Mouse (Mus musculus) right cerebral cortex, postnatal 25 days (tissue): ENCODE results near the gene Zfp652.
A peak's percentile ranks its signal among the peaks of the same experiment; 100 is the strongest.
"Not testable (repeated sequence)": the region's sequence is repeated elsewhere in the genome, so short reads cannot be mapped to it uniquely, and the experiment has no call there.

Experiments
- DNase-seq: peaks from one replicate; pipeline ENCODE4 v3.0.0; 2022

Zfp652 gene

GRCm38 (mm10) chr11:95712085-95712562 is 349 bp upstream of the Zfp652 start:
- no peak for DNase-seq

- peak; percentile 71 for DNase-seq
These were observed 845 bp downstream of the Zfp652 start for GRCm38 (mm10) chr11:95713225-95713810.

- DNase-seq: peak; percentile 18
These were observed 1.4 kb downstream of the Zfp652 start for GRCm38 (mm10) chr11:95713811-95714241.

DNA sequence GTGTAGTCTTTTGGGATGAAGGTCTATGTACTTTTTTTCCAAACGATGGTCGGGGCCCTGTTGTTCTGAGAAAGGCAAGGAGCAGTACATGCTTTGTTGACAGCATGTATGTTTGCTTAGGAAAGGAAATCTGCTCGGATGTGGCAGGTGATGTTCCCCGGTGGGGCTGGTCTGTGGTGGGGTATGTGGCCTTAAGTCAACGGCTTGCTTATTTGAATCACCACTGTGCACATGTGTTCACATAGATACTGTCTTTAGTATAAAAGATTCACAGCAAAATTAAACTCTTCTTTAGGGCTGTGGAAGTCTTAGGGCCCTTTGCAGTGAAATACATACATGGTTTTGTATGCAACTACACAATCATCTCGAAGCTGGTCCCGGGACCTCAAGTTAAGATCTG is 1.9 kb downstream of the Zfp652 start:
- DNase-seq: no peak

DNA sequence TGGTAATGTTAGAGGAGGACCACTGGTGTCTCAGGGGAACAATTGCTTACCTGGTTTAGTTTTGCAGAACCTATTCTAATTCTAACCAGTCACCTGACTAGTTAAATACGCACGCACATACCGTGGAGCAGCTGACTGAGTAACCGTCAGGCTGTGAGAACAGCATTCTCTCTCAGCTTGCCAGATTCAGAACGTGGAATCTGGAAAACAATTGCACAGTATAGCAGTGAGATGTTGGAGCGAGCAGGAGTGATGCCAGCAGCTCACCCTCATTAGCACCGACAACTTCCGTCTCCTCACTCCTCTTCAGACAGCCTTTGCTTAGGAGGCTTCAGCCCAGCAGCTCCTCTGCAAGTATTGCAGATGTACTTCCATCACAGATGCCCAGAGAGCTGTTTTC is 3.7 kb downstream of the Zfp652 start:
- DNase-seq: peak; percentile 17

DNA sequence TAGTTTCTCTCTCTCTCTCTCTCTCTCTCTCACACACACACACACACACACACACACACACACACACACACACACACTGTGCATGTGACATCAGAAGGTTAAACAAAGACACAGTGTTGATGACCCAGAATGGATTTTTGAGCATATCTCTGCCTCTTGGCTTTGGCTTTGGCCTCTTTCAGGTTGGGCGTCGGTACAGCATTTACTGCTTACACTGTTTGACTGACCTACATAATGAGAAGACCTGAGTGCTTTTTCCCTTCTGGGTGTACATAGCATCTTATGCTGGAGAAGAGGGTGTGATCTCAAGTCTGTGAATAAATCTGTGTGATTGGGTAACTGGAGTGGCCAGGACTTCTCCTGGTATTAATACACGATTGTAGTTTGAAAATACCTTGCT is 6.9 kb downstream of the Zfp652 start:
- DNase-seq: no peak

DNA sequence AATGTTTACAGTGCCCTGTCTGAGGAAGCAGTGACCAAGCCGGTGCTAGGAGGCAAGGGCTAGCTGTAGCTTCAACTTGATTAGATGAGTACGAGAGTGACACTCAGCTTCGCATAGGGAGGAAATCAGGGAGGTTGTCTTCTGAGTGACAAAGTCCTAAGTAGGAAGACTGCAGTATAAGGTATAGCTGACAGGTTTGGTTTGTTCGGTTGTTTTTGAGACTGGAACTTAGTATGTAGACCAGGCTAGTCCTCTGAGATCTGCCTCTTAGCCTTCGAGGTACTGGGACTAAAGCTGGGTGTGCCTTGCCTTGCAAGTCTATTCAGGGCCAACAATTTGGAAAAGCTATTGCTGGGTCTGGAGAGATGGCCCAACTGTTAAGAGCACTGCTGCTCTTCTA is 10.8 kb downstream of the Zfp652 start, which contains the start of gene B130006D01Rik:
TSS of gene B130006D01Rik (plus strand) at position 301 of the 400 bp plus-strand sequence.
- no peak for DNase-seq

DNA sequence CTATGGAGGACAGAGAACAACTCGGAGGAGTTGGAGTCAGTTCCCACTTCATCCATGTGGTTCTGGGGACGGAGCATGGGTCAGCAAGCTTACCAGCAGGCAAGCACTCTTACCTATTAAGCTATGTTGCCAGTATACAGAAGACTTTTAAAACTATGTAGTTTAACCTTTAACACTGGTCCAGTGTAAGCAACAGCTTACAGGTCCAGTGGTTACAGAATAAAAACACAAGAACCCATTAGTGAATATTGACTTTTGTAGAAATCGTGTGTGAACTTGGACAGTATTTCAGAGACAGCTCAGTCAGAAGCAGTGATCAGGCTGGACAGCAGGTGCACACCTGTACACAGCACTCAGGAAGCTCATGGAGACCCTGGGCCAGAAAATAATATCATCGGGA is 12.0 kb downstream of the Zfp652 start:
- no peak for DNase-seq

- no peak for DNase-seq
These were observed 13.7 kb downstream of the Zfp652 start for GRCm38 (mm10) chr11:95726156-95726555.

- no peak for DNase-seq
These were observed 15.5 kb downstream of the Zfp652 start for GRCm38 (mm10) chr11:95727947-95728346.

DNA sequence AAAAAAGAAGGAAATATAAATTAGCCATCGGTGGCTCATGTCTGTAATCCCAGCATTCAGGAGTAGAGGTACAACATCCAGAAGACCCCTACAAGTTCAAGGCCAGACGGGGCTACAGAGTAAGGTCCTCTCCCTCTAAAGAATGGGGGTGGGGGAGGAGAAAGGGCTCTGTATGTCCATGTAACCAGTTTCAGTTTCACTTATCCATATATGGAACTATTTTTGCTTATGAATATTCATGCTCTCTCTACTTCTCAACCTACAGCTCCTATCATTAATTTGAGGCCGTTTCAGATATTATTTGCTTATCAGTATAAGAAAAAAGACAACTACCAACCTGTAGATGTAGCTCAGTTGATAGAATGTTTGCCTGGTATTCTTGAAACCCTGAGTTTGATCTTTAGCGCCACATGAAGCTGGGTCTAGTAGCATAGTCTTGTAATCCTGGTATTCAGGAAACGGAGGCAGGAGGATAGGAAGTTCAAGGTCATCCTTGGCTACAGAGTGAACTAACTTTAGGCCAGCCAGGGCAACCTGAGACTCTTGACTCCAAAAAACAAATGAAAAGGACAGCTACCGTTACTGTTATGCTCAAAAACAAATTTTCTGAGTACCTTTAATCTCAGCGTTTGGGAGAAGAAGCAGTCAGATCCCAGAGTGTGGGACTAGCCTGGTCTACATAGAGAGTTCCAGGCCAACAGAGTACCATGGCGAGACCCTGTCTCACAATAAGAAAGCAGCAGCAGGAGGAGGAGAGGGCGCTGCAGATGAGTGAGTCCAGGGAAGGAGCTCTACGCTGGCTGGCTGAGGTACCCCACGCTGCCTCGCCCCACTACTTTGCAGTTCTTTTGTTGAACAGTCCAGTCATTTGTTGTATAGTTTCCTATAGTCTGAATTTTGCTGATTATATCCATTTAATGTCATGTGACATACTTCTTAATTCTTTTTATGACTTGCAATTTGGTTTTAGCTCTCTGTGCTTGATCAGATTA is 16.7 kb downstream of the Zfp652 start:
- no peak for DNase-seq

- DNase-seq: no peak
These were observed 22.0 kb downstream of the Zfp652 start for GRCm38 (mm10) chr11:95734485-95734884.

GRCm38 (mm10) chr11:95737811-95738210 is 25.3 kb downstream of the Zfp652 start:
- peak; percentile 24 for DNase-seq

- DNase-seq: no peak
These were observed 32.0 kb downstream of the Zfp652 start for GRCm38 (mm10) chr11:95744521-95744920.

GRCm38 (mm10) chr11:95746821-95747220 is 34.3 kb downstream of the Zfp652 start:
- DNase-seq: no peak

GRCm38 (mm10) chr11:95748331-95748730 is 35.9 kb downstream of the Zfp652 start:
- DNase-seq: no peak

GRCm38 (mm10) chr11:95749619-95750018 is 37.1 kb downstream of the Zfp652 start:
- no peak for DNase-seq

GRCm38 (mm10) chr11:95750995-95751394 is 38.5 kb downstream of the Zfp652 start:
- DNase-seq: peak; percentile 36

DNA sequence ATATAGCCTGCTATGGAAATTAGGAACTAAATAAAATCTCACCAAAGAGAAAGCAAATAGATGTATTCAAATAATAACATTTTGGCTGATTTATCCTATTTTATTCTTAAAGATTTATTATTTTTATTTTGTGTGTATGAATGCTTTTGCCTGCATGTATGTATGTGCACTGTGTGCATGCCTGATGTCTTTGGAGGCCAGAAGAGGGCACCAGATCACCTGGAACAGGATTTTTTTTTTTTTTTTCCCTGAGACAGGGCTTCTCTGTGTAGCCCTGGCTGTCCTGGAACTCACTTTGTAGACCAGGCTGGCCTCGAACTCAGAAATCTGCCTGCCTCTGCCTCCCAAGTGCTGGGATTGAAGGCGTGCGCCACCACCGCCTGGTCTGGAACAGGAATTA is 42.7 kb downstream of the Zfp652 start:
- not testable (repeated sequence) for DNase-seq

DNA sequence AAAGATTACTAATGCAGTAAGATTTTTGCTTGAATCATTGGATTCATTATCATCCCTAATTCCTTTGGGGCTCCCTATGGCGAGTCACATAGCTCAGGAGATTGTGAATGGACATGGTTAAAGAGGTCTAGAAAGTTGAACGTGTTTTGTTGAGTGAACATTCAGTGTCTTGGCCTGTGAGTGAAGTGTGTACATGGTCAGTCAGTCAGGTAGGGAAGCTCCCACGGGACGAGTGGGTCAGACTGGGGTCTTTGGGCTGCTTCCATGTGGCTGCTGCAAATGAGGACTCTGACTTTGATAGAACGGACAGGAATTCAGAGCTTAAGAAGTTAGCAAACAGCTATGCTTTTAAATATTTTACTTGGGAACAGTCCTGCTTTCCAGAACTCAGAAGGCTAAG is 48.0 kb downstream of the Zfp652 start:
- no peak for DNase-seq

GRCm38 (mm10) chr11:95762996-95763395 is 50.5 kb downstream of the Zfp652 start:
- no peak for DNase-seq

DNA sequence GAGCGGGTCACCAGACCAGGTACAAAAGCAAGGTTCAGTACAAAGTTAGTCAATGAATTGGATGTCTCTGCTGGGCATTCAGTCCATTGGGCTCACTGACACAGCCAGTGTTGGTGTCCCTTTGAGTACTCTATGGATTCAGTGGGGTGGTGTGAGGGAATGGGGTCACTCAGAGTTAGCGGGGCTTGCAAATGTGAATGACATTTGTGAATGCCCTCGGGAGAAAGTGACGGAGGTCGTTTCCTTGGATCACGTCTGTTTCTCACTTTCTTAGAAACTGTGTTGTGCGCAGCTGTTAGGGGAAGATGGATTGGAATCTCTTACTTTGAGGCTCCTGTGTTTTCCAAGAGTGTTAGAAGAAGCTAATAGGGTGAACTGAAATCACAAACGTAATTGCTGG is 52.3 kb downstream of the Zfp652 start:
- DNase-seq: no peak

- DNase-seq: no peak
These were observed 52.9 kb downstream of the Zfp652 start for GRCm38 (mm10) chr11:95765334-95765733.

DNA sequence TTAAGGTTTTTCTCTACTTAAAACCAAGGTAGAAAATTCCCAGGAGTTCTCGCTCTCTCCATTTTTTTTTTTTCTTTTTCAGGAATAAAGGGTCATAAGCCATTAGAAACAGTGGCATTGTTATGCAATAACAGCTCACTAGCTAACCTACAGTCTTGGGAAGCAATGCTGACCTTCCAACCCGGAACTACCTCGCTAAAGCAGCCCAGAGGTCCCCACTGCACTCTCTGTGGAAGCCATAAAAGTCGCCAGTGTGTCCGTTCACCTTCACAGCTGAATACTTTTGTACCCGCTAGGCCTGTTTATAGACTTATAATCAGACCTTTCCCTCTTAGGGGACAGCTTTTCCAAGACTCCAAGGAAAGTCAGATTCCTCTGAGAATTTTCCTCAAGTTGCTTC is 55.8 kb downstream of the Zfp652 start:
- DNase-seq: no peak
